Mouse (Mus musculus) liver, embryonic 12.5 days (tissue): Measurements from ENCODE around the gene Cdk5. TPM values are rescaled to one million over a fixed set of nuclear protein-coding genes. Genes with fewer than 3 reads are reported as not detected.

Source experiments
- ATAC-seq: fragments of 200-750 bp; cut with Nextera tagmentation; 2 replicates; pipeline ENCODE4 v1.8.0; 2017; ENCODE audit warnings: moderate number of reproducible peaks, mild to moderate bottlenecking, moderate library complexity
- H3K27ac ChIP-seq: fragments of 300-500 bp; sonication (generic); 2 replicates; pipeline ENCODE4 v1.5.1; 2016; ENCODE audit warnings: mild to moderate bottlenecking
- H3K27me3 ChIP-seq: fragments of 300-500 bp; sonication (generic); replicated peaks from 2 replicates; pipeline ENCODE4 v1.6.1; 2016; ENCODE audit warnings: mild to moderate bottlenecking, moderate library complexity
- H3K36me3 ChIP-seq: fragments of 300-500 bp; sonication (generic); 2 replicates; pipeline ENCODE4 v1.6.1; 2016; ENCODE audit warnings: mild to moderate bottlenecking, moderate library complexity
- H3K4me1 ChIP-seq: fragments of 300-500 bp; sonication (generic); 2 replicates; pipeline ENCODE4 v1.6.1; 2016
- H3K4me2 ChIP-seq: fragments of 300-500 bp; sonication (generic); 2 replicates; pipeline ENCODE4 v1.6.1; 2016; ENCODE audit warnings: mild to moderate bottlenecking, moderate library complexity
- H3K4me3 ChIP-seq: fragments of 300-500 bp; sonication (generic); 2 replicates; pipeline ENCODE4 v1.5.1; 2016; ENCODE audit warnings: mild to moderate bottlenecking, moderate library complexity
- H3K9ac ChIP-seq: fragments of 300-500 bp; sonication (generic); 2 replicates; pipeline ENCODE4 v1.6.1; 2016; ENCODE audit warnings: mild to moderate bottlenecking, moderate library complexity
- H3K9me3 ChIP-seq: fragments of 300-500 bp; sonication (generic); replicated peaks from 2 replicates; pipeline ENCODE4 v1.6.1; 2016; ENCODE audit warnings: mild to moderate bottlenecking, moderate library complexity
- WGBS: fragments of 180-500 bp; shearing (Covaris S2); methylation state at CpG from one replicate; pipeline ENCODE4 v1.1.7; 2016; ENCODE audit not compliant: insufficient replicate concordance; 5-methylcytosine and 5-hydroxymethylcytosine counted together
- polyA plus RNA-seq: library from polyadenylated mRNA; unstranded; fragments of >200 nt; fragmentation: Nextera tagmentation; extraction: Ambion mirVana; gene quantifications from 2 replicates; pipeline ENCODE4 v1.2.1, GENCODE M21; 2016

The Cdk5 gene
- polyA plus RNA-seq: 13.0 and 14.1 TPM in 2 replicates

GRCm38 (mm10) chr5:24423129-24424003, at the start of gene Cdk5, which contains the start of gene Slc4a2:
Gene Cdk5 (minus strand): TSS chr5:24423530.
Gene Slc4a2 (plus strand): TSS chr5:24423837.
- Histone ChIP-seq H3K4me2 (peak within 1 kb of the TSS; percentile 95), H3K27ac (peak within 1 kb of the TSS; percentile 95), H3K9ac (peak within 1 kb of the TSS; percentile 89), H3K4me1 (peaks cover 55% of the 10 kb centered on the region), H3K9me3 (no peaks in the 10 kb centered on the region), H3K4me3 (peak within 1 kb of the TSS; percentile 74), H3K36me3 (peaks cover 13% of the 10 kb centered on the region), H3K27me3 (no peaks in the 10 kb centered on the region; the same call in 1 of the 2 replicates)
- WGBS: under 1% methylated on average over 46 of the region's 46 CpGs
- peak; percentile 93 for ATAC-seq

DNA sequence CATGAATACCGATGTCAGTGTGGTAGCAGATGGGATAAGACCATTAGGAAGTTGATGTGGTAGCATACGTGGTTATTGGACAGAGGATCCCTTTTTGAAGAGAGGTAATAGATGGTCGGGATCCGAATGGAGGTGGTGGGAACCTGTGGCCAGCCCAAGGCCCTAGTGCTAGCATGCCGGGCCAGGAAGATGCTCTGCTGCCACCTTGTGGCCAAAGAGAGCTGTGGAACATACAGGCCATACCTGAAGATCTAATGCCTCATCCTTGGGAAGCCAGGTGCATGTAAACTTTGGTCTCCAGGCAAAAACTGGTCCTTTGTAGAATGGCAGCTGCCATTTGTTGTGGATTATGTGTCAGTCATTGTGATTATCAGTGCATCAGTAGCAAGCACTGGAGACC, 47.3 kb upstream of the Cdk5 start:
- 9% methylated on average over 5 of the region's 5 CpGs for WGBS
- Histone ChIP-seq H3K4me1 (peaks cover 50% of the 10 kb centered on the region), H3K27me3 (peaks cover 39% of the 10 kb centered on the region), H3K9me3 (no peaks in the 10 kb centered on the region), H3K36me3 (peaks cover 11% of the 10 kb centered on the region), H3K4me2 (no peak overlapping the region), H3K27ac (no peak overlapping the region), H3K9ac (no peak overlapping the region), H3K4me3 (no peak overlapping the region)
- ATAC-seq: peak; percentile 64

DNA sequence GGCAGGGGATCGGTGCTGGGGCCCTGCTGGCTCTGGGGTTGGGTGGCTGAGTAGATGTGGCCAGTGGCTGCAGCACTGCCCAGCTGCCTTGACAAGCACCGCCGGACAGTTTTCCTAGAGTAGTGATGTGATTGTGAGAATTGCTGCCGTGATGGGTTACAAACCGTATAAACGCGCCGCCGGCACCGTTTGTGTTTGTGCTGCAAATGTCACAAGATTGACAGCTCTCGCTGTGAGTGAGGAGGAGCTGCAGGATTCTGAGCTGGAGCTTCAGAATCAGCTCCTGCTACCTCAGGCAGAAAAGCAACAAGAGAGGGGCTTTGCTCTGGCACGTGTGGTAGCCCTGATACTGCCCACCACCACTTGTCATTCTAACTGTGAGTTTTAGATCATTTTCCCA, 43.4 kb upstream of the Cdk5 start:
- ATAC-seq: no peak
- Histone ChIP-seq H3K4me3 (no peak overlapping the region), H3K27ac (no peak overlapping the region), H3K9me3 (no peaks in the 10 kb centered on the region), H3K9ac (no peak overlapping the region), H3K4me2 (no peak overlapping the region), H3K4me1 (peaks cover 14% of the 10 kb centered on the region; the same call in 1 of the 2 replicates), H3K27me3 (peaks cover under 1% of the 10 kb centered on the region), H3K36me3 (peaks cover 12% of the 10 kb centered on the region)
- 71% methylated on average over 12 of the region's 12 CpGs for WGBS

GRCm38 (mm10) chr5:24455613-24456012, 32.3 kb upstream of the Cdk5 start:
- no peaks in the 10 kb centered on the region for H3K27me3 ChIP-seq
- ATAC-seq: no peak
- H3K27ac ChIP-seq: peak overlapping the region; percentile 15; the same call in 1 of the 2 replicates
- no peak overlapping the region for H3K4me2 ChIP-seq
- peaks cover 58% of the 10 kb centered on the region for H3K4me1 ChIP-seq
- no peak overlapping the region for H3K4me3 ChIP-seq
- peaks cover 42% of the 10 kb centered on the region for H3K36me3 ChIP-seq
- H3K9ac ChIP-seq: no peak overlapping the region
- 79% methylated on average over 7 of the region's 7 CpGs for WGBS
- no peaks in the 10 kb centered on the region for H3K9me3 ChIP-seq

DNA sequence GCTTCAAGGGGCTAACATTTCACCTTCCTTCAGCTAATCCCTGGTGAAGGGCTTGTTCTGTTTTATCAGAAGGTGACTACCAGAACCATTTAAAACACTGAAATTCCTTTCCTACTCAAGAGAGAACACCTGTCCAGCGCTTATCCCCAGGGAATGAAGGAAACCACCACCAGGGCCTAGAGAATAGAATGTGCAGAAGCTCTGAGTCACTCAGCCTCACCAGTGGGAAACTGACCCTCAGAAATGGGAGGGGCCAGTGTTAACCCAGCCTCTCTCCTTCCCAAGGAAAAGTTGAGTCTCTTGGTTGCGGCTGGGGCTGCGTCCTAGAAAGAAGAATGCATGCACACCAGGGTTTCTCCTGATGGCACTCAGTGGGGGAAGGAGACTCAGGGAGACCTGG, 31.7 kb upstream of the Cdk5 start:
- ATAC-seq: no peak
- Histone ChIP-seq H3K9me3 (no peaks in the 10 kb centered on the region), H3K36me3 (peaks cover 38% of the 10 kb centered on the region), H3K27ac (peak overlapping the region; percentile 15; the same call in 1 of the 2 replicates), H3K4me3 (no peak overlapping the region), H3K4me1 (peaks cover 60% of the 10 kb centered on the region), H3K27me3 (no peaks in the 10 kb centered on the region), H3K4me2 (no peak overlapping the region), H3K9ac (no peak overlapping the region)
- 75% methylated on average over 3 of the region's 3 CpGs for WGBS

- H3K27ac ChIP-seq: no peak overlapping the region
Measured at GRCm38 (mm10) chr5:24453985-24454303, 30.6 kb upstream of the Cdk5 start.

DNA sequence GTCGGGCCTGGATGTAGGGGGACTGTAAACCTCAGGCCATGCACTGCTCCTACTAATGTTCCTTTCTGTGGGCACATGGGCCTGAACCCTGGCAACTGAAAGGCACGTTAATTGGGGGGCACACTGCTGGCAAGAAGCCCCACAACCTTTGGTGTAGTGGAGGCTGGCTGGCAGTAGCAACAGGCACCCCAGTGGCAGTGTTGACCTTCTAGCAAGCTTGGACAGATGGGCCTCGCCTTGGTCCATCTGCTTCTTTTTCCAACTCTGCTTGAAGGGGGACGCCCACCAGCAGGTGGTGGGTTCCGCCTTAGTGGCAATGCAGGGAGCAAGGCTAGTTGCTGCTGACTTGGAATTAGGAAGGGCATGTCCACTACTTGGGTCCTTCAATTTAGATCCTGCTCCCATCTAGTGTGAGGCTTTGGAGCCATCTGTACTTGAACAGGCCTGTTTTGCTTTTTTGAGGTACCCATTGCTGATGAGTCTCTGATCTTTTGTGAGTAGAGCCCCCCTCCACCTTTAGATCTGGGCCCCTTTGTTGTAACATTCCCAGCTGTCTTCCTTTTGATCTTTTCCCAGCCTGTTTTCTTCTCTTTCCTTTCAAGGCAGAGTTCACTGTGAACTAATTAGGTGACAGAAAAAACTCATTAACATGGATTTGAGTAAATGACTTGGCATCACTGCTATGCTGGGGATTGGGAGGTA, 30.1 kb upstream of the Cdk5 start:
- WGBS: 33% methylated on average over 5 of the region's 5 CpGs
- Histone ChIP-seq H3K27ac (peak overlapping the region; percentile 98), H3K4me3 (peak overlapping the region; percentile 85), H3K4me1 (peaks cover 57% of the 10 kb centered on the region), H3K36me3 (peaks cover 33% of the 10 kb centered on the region), H3K9me3 (no peaks in the 10 kb centered on the region), H3K27me3 (no peaks in the 10 kb centered on the region), H3K9ac (peak overlapping the region; percentile 95), H3K4me2 (peak overlapping the region; percentile 99)
- no peak for ATAC-seq

More at GRCm38 (mm10) chr5:24453985-24454303, 30.6 kb upstream of the Cdk5 start:
- WGBS: 21% methylated on average over 2 of the region's 2 CpGs
- Histone ChIP-seq H3K4me3 (peak overlapping the region; percentile 85), H3K27me3 (no peaks in the 10 kb centered on the region), H3K36me3 (peaks cover 38% of the 10 kb centered on the region), H3K4me1 (peaks cover 57% of the 10 kb centered on the region), H3K4me2 (peak overlapping the region; percentile 99), H3K9ac (peak overlapping the region; percentile 95), H3K9me3 (no peaks in the 10 kb centered on the region)
- ATAC-seq: no peak

DNA sequence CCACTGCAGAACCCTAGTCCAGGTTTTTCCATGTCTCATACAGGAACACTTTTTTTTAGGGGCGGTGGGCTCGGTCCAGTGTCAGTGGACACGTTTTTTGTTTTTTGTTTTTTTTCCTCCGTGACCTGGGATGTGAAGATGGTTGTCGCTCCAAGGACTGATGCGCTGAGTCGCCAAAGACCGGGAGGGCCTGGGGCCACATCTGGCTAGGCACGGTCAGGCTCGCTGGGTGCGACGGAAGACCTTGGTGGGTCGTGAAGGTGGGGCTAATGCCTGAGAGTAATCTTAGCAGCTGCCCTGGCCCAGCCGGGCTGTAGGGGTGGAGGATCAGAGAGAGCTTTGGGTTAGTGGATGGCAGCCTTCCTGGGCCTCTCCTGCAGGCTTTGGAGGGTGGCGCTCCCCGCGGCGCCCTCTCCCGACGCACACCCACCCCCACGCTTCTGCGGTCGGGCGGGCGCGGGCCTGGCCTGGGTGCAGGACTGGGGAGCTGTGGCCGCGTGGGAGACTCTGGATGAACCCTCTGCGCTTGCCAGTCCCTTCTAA, 29.4 kb upstream of the Cdk5 start:
- Histone ChIP-seq H3K27me3 (no peaks in the 10 kb centered on the region), H3K4me3 (peak overlapping the region; percentile 85), H3K9me3 (no peaks in the 10 kb centered on the region), H3K4me1 (peaks cover 63% of the 10 kb centered on the region), H3K27ac (peak overlapping the region; percentile 98), H3K36me3 (peaks cover 26% of the 10 kb centered on the region), H3K4me2 (peak overlapping the region; percentile 99), H3K9ac (peak overlapping the region; percentile 95)
- WGBS: under 1% methylated on average over 28 of the region's 29 CpGs
- peak; percentile 25 for ATAC-seq

DNA sequence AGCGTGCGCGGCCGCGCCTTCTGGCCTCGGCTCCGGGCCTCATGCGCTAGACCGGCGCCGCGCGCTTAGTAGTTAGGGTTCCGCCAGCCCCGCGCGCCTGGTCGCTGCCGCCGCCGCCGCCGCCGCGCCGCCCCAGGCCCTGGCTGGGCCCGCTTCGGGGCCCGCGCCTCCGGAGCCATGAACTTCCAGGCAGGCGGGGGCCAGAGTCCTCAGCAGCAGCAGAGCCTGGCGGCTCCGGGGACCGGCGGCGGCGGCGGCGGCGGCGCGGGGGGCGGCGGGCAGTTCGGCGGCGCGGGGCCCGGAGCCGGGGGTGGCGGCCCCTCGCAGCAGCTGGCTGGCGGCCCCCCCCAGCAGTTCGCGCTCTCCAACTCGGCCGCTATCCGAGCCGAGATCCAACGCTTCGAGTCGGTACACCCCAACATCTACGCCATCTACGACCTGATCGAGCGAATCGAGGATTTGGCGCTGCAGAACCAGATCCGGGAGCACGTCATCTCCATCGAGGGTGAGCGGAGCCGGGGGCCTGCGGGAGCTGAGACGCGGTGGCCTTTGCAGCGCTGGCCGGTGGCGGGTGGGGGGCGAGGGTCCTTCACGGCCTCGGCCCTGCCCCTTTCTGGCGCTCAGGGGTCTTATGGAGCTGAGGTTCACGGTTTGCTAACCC, 28.8 kb upstream of the Cdk5 start, which contains the start of gene Agap3:
TSS of gene Agap3 (plus strand) at position 148 of the 661 bp plus-strand sequence.
- Histone ChIP-seq H3K9ac (peak within 1 kb of the TSS; percentile 95), H3K27ac (peak within 1 kb of the TSS; percentile 98), H3K36me3 (peaks cover 20% of the 10 kb centered on the region), H3K4me1 (peaks cover 69% of the 10 kb centered on the region), H3K9me3 (no peaks in the 10 kb centered on the region), H3K4me2 (peak within 1 kb of the TSS; percentile 99), H3K27me3 (no peaks in the 10 kb centered on the region), H3K4me3 (peak within 1 kb of the TSS; percentile 85)
- under 1% methylated on average over 55 of the region's 85 CpGs for WGBS
- no peak; the same call in 1 of the 2 replicates for ATAC-seq

- peaks cover 16% of the 10 kb centered on the region for H3K36me3 ChIP-seq
- WGBS: 1% methylated on average over 65 of the region's 66 CpGs
- no peaks in the 10 kb centered on the region for H3K27me3 ChIP-seq
- no peaks in the 10 kb centered on the region for H3K9me3 ChIP-seq
- peaks cover 72% of the 10 kb centered on the region for H3K4me1 ChIP-seq
- peak overlapping the region; percentile 99 for H3K4me2 ChIP-seq
- H3K27ac ChIP-seq: peak overlapping the region; percentile 98
- ATAC-seq: peak; percentile 78
- peak overlapping the region; percentile 85 for H3K4me3 ChIP-seq
- H3K9ac ChIP-seq: peak overlapping the region; percentile 95
Measured at GRCm38 (mm10) chr5:24451264-24452029, 28.1 kb upstream of the Cdk5 start.
